Mouse (Mus musculus) embryonic facial prominence, embryonic 12.5 days (tissue): ENCODE data around the gene Il1r1. TPM values are rescaled to one million over a fixed set of nuclear protein-coding genes. Genes with fewer than 3 reads are reported as not detected.
A peak's percentile ranks its signal among the peaks of the same experiment; 100 is the strongest.

Experiments
- ATAC-seq: fragments of 200-750 bp; cut with Nextera tagmentation; 2 replicates; pipeline ENCODE4 v1.8.0; 2017; ENCODE audit not compliant: insufficient number of reproducible peaks, insufficient read depth, low FRiP score, low TSS enrichment
- H3K27ac ChIP-seq: fragments of 300-500 bp; sonication (generic); 2 replicates; pipeline ENCODE4 v1.5.1; 2016; ENCODE audit warnings: mild to moderate bottlenecking
- H3K27me3 ChIP-seq: fragments of 300-500 bp; sonication (generic); 2 replicates; pipeline ENCODE4 v1.6.1; 2016; ENCODE audit warnings: mild to moderate bottlenecking, moderate library complexity
- H3K36me3 ChIP-seq: fragments of 300-500 bp; sonication (generic); 2 replicates; pipeline ENCODE4 v1.6.1; 2016; ENCODE audit warnings: mild to moderate bottlenecking
- H3K4me1 ChIP-seq: fragments of 300-500 bp; sonication (generic); 2 replicates; pipeline ENCODE4 v1.6.1; 2016
- H3K4me2 ChIP-seq: fragments of 300-500 bp; sonication (generic); replicated peaks from 2 replicates; pipeline ENCODE4 v1.6.1; 2016; ENCODE audit warnings: mild to moderate bottlenecking, moderate library complexity
- H3K4me3 ChIP-seq: fragments of 300-500 bp; sonication (generic); 2 replicates; pipeline ENCODE4 v1.5.1; 2016; ENCODE audit warnings: mild to moderate bottlenecking
- H3K9ac ChIP-seq: fragments of 300-500 bp; sonication (generic); 2 replicates; pipeline ENCODE4 v1.6.1; 2016; ENCODE audit warnings: mild to moderate bottlenecking, moderate library complexity
- H3K9me3 ChIP-seq: fragments of 300-500 bp; sonication (generic); 2 replicates; pipeline ENCODE4 v1.6.1; 2016; ENCODE audit warnings: mild to moderate bottlenecking, moderate library complexity
- WGBS: fragments of 180-500 bp; shearing (Covaris S2); methylation state at CpG from one replicate; pipeline ENCODE4 v1.1.7; 2016; 5-methylcytosine and 5-hydroxymethylcytosine counted together
- polyA plus RNA-seq: library from polyadenylated mRNA; unstranded; fragments of >200 nt; fragmentation: Nextera tagmentation; extraction: Ambion mirVana; gene quantifications from 2 replicates; pipeline ENCODE4 v1.2.1, GENCODE M21; 2016

The Il1r1 gene
- polyA plus RNA-seq, 1 experiment from 2014 or later = 4.2 TPM

DNA sequence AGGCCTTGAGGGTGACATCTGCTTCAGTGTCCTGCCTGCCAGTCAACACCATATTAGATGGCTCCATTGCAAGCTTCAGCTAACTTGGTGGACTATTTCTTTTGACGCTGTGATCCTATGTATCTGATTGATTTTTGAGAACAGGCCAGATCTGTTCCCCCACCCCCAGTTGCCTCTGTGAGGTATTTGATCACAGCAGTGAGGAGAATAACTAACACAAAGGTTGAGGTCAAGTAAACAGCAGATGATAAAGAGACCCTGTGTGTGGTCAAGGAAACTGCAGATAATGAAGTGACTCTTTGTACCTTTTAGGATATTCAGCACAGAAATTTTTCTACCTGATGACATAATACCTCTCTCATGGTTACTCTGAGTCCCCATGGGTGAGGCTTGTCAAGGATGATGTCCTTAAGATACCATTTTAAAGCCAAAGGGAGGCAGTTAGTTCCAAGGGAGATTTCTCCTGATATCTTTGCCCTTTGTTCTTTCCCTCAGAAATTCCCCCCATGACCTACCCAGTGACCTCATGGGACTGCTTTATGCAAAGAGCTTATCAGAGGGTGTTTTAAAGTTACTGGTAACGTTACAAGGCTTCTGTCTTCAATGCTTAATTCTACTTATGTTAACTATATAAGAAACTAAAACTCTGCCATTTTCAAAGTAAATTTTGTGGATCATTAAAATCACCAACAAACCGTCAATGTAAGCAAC is 29.6 kb downstream of the Il1r1 start:
- no peak for ATAC-seq
- H3K4me3 ChIP-seq = no peak overlapping the region
- H3K36me3 ChIP-seq = no peaks in the 10 kb centered on the region
- H3K4me2 ChIP-seq = no peak overlapping the region
- H3K4me1 ChIP-seq = no peaks in the 10 kb centered on the region
- H3K27ac ChIP-seq = no peak overlapping the region
- no peaks in the 10 kb centered on the region for H3K27me3 ChIP-seq
- no peaks in the 10 kb centered on the region for H3K9me3 ChIP-seq
- 51% methylated on average over 3 of the region's 3 CpGs for WGBS
- H3K9ac ChIP-seq = no peak overlapping the region

DNA sequence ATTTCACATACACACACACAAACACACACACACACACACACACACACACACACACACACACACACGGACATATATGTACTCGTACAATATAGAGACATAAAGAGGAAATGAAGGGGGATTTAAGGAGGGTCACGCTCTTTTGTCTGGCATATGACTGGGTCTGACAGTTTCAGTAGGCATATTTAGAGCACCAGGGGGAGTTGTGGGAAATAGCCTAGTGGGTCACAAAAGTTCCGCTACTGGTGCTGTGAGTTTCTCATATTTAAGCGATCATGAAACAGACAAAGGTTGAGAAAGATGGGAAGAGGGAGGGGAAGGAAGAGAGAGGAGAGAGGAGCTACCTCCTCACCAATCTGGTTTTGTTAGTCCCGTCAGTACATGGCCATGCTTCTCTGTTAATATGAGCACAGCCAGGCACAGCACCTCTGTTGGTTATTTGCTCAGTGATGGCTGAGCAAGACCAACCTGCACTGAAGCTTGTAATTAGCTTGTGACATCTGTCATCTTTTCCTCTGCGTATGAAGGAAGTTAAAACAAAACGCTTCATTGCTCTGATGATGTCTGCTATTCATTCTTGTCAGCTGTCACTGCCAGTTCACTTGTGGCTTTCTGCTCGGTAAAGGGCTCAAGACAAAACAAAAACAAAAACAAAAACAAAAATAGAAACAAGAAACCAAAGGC is 37.7 kb downstream of the Il1r1 start:
- H3K4me2 ChIP-seq = no peak overlapping the region
- H3K36me3 ChIP-seq = no peaks in the 10 kb centered on the region
- H3K9ac ChIP-seq = no peak overlapping the region
- ATAC-seq = no peak
- no peaks in the 10 kb centered on the region for H3K9me3 ChIP-seq
- H3K27me3 ChIP-seq = no peaks in the 10 kb centered on the region
- no peak overlapping the region for H3K4me3 ChIP-seq
- peaks cover 10% of the 10 kb centered on the region for H3K4me1 ChIP-seq
- 66% methylated on average over 9 of the region's 9 CpGs for WGBS
- no peak overlapping the region for H3K27ac ChIP-seq

DNA sequence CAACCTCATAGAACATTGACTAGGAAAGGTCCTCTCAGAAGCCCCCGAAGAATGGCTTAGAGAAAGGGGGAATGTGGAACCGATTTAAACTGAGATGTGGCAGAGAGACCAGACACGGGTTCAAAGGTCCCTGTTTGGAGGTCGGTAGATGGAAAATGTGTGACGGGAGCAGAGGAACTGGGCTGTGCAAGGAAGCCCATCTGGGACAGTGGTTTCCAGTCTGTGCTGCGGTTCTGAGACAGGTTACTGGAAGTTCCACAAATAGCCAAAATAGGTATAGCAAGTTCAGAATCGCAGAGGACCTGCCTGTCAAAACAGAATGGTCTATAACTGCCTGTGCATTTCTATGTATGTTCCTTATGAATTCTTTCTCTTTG is 38.2 kb downstream of the Il1r1 start:
- no peak for ATAC-seq
- 45% methylated on average over 7 of the region's 7 CpGs for WGBS
- no peaks in the 10 kb centered on the region for H3K27me3 ChIP-seq
- H3K9ac ChIP-seq = no peak overlapping the region
- H3K36me3 ChIP-seq = no peaks in the 10 kb centered on the region
- no peak overlapping the region for H3K4me2 ChIP-seq
- H3K27ac ChIP-seq = no peak overlapping the region
- no peak overlapping the region for H3K4me3 ChIP-seq
- peaks cover 10% of the 10 kb centered on the region for H3K4me1 ChIP-seq
- no peaks in the 10 kb centered on the region for H3K9me3 ChIP-seq

DNA sequence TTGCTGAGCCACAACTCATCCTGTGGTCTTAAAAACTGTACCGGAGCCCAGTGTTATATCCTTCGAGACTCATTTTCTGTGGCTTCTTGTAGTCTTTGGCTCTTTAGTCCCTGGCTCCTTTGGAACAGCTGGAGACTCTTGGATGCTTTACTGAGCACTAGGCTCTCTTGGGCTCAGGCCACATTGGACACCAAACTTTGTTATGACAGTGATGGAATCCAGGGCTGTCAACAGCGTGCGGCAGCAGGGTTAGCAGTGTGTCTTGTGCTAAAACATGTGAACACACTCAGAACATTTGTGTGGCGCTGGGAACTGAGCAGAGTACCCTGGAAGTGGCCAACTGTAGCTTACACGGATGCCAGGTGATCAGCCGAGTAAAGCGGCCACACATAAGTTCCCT is 38.8 kb downstream of the Il1r1 start:
- Histone ChIP-seq H3K4me2 (no peak overlapping the region), H3K27ac (no peak overlapping the region), H3K4me1 (peaks cover 10% of the 10 kb centered on the region), H3K9ac (no peak overlapping the region), H3K36me3 (no peaks in the 10 kb centered on the region), H3K9me3 (no peaks in the 10 kb centered on the region), H3K27me3 (no peaks in the 10 kb centered on the region; the same call in 1 of the 2 replicates), H3K4me3 (no peak overlapping the region)
- 92% methylated on average over 8 of the region's 8 CpGs for WGBS
- no peak for ATAC-seq

DNA sequence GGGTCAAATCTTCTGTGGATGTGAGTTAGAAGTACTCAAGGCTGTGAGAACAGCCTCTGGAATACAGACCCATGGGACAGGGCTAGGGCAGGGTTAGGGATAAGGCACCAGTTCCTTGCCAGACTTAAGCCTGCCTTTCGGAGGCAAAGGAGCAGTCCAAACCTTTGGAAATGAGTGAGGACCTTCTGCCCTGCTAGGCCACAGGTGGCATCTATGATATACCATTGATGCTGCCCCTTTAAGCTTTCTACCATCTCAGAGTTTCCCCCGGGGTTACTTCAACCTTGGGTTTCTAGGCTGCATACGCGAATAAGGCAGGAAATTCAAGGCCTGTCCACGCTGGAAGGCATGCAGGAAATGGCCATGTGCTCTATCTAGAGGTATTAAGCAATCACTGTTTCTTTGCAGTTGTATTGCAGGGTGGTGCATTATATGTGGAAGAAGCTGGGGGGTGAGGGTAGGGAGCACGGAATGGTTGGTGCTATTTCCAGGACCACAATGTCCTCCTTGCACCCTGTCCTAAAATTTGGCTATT is 40.5 kb downstream of the Il1r1 start:
- Histone ChIP-seq H3K4me3 (no peak overlapping the region), H3K9ac (no peak overlapping the region), H3K36me3 (no peaks in the 10 kb centered on the region), H3K27ac (no peak overlapping the region), H3K9me3 (no peaks in the 10 kb centered on the region), H3K4me2 (no peak overlapping the region), H3K4me1 (peaks cover 10% of the 10 kb centered on the region), H3K27me3 (peaks cover under 1% of the 10 kb centered on the region; the same call in 1 of the 2 replicates)
- ATAC-seq = no peak
- 73% methylated on average over 6 of the region's 6 CpGs for WGBS

DNA sequence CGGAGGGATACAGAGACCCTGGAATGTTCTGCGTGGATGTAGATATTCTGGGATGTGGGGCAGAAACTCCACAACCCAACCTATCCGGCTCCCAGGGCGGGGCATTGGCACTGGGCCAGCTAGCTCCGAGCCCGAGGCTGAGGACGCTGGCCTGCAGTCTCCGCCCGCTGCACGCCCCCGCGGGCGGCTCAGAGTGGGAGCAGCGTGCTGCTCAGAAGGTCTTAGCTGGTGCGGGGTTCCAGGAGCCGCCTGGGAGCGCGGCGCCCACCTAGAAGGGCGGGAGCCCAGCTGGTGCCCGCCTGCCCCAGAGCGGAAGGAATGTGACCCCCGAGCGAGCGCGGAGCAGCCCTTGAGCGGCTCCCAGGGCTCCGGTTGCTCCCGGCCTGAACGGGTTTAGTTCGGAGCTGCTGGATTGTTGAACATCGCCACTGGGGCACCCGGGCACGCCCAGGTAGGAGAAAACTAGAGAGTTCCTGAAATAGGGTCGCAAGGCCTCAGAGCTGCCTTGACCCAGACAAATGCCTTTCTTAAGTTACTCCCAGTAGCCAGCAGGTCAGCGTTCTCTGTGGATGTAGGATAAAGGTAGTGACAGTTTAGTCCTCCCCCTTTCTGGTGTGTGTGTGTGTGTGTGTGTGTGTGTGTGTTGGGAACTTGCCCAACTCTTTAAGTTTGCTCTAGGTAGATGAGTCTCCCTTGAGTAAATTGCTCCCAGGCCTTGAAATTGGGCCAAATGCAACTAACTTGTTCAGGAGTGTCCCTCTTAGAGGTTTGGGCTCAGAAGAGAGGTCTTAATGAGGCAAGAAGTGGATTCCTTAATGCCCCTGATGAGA is 41.8 kb downstream of the Il1r1 start:
- Histone ChIP-seq H3K4me2 (peak overlapping the region; percentile 81), H3K9ac (peak overlapping the region; percentile 54), H3K4me1 (peaks cover 10% of the 10 kb centered on the region), H3K27me3 (peaks cover 2% of the 10 kb centered on the region; the same call in 1 of the 2 replicates), H3K27ac (peak overlapping the region; percentile 48; the same call in 1 of the 2 replicates), H3K4me3 (peak overlapping the region; percentile 44), H3K36me3 (no peaks in the 10 kb centered on the region), H3K9me3 (no peaks in the 10 kb centered on the region)
- ATAC-seq = peak; percentile 88
- WGBS = 1% methylated on average over 36 of the region's 36 CpGs

DNA sequence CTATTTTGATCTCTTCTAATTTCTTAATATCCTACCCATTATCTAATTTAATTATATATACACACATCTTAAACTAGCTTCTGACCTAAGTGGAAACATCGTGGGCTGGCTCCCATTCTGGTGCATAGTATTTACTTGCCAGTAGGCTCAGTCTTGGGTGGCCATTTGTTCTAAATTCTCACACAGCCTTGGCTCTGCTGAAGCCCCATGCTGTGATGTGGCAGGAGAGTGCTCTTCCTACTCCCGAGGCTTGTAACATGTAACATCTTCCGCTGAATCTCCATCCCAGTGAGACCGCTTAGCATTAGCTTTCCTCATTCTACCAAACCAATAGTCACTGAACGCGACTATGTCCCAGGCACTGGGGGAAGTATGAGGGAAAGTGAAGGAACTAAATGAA is 43.0 kb downstream of the Il1r1 start:
- no peak for ATAC-seq
- WGBS = 88% methylated on average over 6 of the region's 6 CpGs
- Histone ChIP-seq H3K4me2 (no peak overlapping the region), H3K9me3 (no peaks in the 10 kb centered on the region), H3K9ac (no peak overlapping the region), H3K27ac (no peak overlapping the region), H3K4me1 (peaks cover 10% of the 10 kb centered on the region), H3K36me3 (no peaks in the 10 kb centered on the region), H3K27me3 (peaks cover 2% of the 10 kb centered on the region; the same call in 1 of the 2 replicates), H3K4me3 (no peak overlapping the region)

DNA sequence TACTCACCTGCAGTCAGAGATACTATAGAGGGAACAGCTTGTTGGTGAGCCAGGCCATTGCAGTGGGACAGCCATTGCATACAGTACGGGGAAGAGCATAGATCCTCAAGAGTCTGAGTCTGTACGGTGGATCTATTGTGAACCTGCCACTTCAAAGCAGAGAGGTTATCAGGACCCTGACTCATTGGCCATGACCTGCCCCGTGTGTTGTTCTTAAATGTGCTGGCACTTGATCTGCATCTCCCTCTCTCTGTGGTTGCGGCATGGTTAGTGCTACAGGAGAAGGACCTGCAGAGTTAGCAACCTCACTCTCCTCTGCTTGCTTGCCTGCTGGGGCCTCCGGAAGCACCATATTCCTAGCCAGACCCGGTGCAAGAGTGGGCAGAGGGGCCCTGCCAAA is 43.7 kb downstream of the Il1r1 start:
- Histone ChIP-seq H3K27ac (no peak overlapping the region), H3K27me3 (peaks cover 2% of the 10 kb centered on the region; the same call in 1 of the 2 replicates), H3K4me3 (no peak overlapping the region), H3K4me2 (no peak overlapping the region), H3K9me3 (no peaks in the 10 kb centered on the region), H3K9ac (no peak overlapping the region), H3K4me1 (peaks cover 10% of the 10 kb centered on the region), H3K36me3 (no peaks in the 10 kb centered on the region)
- WGBS = 81% methylated on average over 6 of the region's 6 CpGs
- no peak for ATAC-seq

DNA sequence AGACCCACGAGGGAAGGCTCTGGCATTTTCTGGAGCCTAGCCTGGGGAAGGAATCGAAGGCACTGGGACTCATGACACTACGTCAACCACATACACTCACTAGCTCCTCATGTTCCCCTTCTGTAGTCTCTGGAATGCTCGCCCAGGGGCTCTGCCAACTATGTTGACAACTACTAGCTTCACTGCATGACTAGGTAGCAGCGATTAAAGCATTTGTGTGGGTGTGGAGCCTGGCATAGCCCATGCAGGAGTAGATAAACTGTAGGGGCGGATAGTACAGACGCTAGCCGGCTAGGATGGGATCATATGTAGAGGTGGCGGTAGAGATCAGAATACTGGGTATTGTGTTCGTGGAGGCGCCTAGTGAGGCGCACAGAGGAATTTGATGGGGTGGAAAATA is 45.5 kb downstream of the Il1r1 start:
- Histone ChIP-seq H3K27ac (no peak overlapping the region), H3K4me2 (no peak overlapping the region), H3K4me1 (peaks cover 10% of the 10 kb centered on the region), H3K9ac (no peak overlapping the region), H3K36me3 (no peaks in the 10 kb centered on the region), H3K9me3 (no peaks in the 10 kb centered on the region), H3K4me3 (no peak overlapping the region), H3K27me3 (peaks cover 2% of the 10 kb centered on the region; the same call in 1 of the 2 replicates)
- 89% methylated on average over 12 of the region's 12 CpGs for WGBS
- no peak for ATAC-seq

DNA sequence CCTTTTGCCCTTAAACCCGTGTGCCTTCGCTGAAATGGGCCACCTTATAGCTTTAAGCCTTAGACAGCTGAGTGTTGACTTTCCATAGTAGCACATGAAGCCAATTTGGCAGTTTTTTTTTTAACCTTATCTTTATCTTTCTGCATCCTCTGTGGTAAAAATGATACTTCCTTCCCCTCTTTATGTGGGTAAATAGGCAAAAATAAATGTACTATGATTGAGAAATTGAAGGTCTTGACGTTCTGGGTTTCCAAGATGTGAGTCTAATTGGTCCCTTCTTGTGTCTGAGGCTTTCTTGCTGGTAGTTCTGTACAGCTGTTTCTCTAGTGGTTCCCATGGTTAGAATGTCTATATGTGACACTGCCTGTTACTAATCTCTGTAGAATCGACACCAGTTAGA is 46.2 kb downstream of the Il1r1 start:
- peaks cover 10% of the 10 kb centered on the region for H3K4me1 ChIP-seq
- H3K9me3 ChIP-seq = no peaks in the 10 kb centered on the region
- H3K36me3 ChIP-seq = no peaks in the 10 kb centered on the region
- 81% methylated on average over 4 of the region's 4 CpGs for WGBS
- no peak overlapping the region for H3K9ac ChIP-seq
- ATAC-seq = no peak
- H3K4me2 ChIP-seq = no peak overlapping the region
- H3K4me3 ChIP-seq = no peak overlapping the region
- H3K27me3 ChIP-seq = peaks cover 2% of the 10 kb centered on the region; the same call in 1 of the 2 replicates
- H3K27ac ChIP-seq = no peak overlapping the region

DNA sequence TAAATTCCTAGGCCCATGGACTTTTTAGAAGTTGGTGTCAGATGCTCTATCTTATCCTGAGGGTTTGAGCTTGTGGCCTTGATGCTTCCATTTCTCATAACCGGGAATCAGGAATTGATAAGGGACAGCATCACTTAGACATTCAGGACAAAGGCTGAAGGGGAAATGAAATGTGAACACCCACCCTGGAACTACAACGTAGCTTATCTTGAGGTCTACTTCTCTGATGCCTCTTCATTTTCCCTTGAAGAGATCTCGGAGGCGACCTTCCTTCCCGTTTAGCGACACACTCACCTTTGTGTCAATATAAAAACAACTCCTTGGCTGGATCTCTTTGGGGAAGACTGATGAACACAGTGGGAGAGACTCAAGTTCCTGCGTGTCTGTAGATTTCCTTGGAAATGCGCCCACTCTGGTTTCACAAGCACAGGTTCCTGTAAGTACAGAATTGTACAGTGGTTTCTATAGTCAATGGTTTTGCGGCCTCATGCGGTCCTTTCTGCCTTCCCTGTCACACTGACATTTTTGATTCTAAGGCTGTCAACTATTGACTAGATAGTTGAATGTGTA is 46.7 kb downstream of the Il1r1 start:
- H3K9ac ChIP-seq = no peak overlapping the region
- H3K36me3 ChIP-seq = no peaks in the 10 kb centered on the region
- H3K27me3 ChIP-seq = peaks cover 2% of the 10 kb centered on the region; the same call in 1 of the 2 replicates
- H3K9me3 ChIP-seq = no peaks in the 10 kb centered on the region
- 91% methylated on average over 10 of the region's 10 CpGs for WGBS
- H3K27ac ChIP-seq = no peak overlapping the region
- no peak overlapping the region for H3K4me2 ChIP-seq
- no peak overlapping the region for H3K4me3 ChIP-seq
- 0 out of 2 replicates have a peak, but pooled peaks cover 6% of the 10 kb centered on the region for H3K4me1 ChIP-seq
- ATAC-seq = no peak
